Mouse (Mus musculus) layer of hippocampus, postnatal 36 days (tissue): ENCODE measurements around the gene Pdcd7. TPM values are rescaled to one million over a fixed set of nuclear protein-coding genes. Genes with fewer than 3 reads are reported as not detected.

Experiments used
- DNase-seq, 2 experiments: peaks; one replicate each; pipeline ENCODE4 v3.0.0; 2022
- total RNA-seq, 2 experiments: library from RNA; stranded (reverse); gene quantifications; 2 replicates each; pipeline ENCODE4 v1.2.3; 2021

Gene Pdcd7
- 10 to 100 TPM; 29.1 to 30.9 TPM for total RNA-seq

DNA sequence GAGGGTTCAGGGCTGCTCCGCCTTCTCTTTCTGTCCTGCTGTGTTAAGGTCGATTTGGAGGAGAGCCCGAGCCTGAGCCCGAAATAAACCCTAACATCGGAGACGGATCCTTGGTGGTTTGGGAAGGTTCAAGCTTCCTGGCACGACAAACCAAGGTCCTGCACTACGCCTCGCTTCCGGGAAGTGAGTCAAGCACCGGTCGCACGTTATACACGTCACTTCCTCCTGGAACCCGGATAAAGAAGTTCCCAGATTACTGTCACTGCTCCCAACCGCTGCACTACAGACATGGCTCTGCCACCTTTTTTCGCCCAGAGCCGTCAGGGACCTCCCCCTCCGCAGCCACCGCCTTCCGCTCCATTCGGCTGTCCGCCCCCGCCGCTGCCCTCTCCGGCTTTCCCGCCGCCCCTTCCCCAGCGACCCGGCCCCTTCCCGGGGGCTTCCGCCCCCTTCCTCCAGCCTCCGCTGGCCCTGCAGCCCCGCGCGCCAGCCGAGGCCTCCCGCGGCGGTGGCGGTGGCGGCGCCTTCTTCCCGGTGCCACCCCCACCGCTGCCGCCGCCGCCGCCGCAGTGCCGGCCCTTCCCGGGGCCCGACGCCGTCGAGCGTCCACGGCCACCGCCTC is at the start of gene Pdcd7:
Pdcd7 (plus strand) TSS at position 251 of the 622 bp plus-strand sequence.
- peak; percentile 93 to 96 for DNase-seq

GRCm38 (mm10) chr9:65297056-65297455 is 48.8 kb upstream of the Pdcd7 start:
- DNase-seq, result no peak

- DNase-seq, result no peak
Measured at GRCm38 (mm10) chr9:65298761-65299160, 47.1 kb upstream of the Pdcd7 start.

- DNase-seq, result no peak
Measured at GRCm38 (mm10) chr9:65299650-65300049, 46.3 kb upstream of the Pdcd7 start.

- no peak for DNase-seq
Measured at GRCm38 (mm10) chr9:65302327-65302983, 43.4 kb upstream of the Pdcd7 start.

GRCm38 (mm10) chr9:65303586-65303985 is 42.3 kb upstream of the Pdcd7 start:
- no peak for DNase-seq

GRCm38 (mm10) chr9:65304300-65304699 is 41.6 kb upstream of the Pdcd7 start:
- DNase-seq, result no peak

GRCm38 (mm10) chr9:65306672-65307071 is 39.2 kb upstream of the Pdcd7 start:
- no peak for DNase-seq

DNA sequence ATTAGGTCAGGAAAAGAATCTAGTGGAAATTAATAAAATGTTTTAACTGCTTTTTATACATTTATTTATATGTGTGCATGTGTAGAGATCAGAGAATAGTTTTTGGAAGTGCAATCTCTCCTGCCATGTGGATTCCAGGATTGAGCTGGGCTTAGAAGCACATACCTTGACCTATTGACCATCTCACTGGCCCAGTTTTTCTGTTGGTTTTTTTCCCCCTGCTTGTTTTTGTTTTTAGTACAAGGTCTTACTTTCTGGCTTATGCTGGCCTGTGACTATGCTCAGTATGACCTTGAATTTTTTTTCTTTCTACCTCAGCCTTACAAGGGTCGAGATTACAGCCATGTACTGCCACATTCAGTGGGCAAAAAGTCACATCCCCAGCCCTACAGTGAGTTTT is 37.9 kb upstream of the Pdcd7 start:
- DNase-seq, result no peak

GRCm38 (mm10) chr9:65312669-65313357 is 33.1 kb upstream of the Pdcd7 start:
- DNase-seq, result no peak

DNA sequence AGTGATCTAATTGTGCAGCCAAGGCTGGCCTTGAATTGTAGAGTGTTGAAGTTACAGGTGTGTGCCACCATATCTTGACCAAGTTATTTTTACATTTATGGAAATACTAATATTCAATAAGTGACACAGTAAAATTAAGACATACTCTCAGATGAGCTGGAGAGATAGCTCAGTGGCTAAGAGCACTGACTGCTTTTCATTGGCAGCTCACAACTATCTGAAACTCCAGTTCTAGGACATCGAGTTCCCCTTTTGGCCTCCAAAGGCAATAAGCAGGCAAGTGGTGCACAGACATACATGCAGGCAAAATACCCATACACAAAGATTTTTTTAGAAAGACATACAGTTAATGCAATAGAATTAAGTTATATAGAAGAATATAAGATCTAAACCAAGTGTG is 32.1 kb upstream of the Pdcd7 start:
- no peak for DNase-seq

DNA sequence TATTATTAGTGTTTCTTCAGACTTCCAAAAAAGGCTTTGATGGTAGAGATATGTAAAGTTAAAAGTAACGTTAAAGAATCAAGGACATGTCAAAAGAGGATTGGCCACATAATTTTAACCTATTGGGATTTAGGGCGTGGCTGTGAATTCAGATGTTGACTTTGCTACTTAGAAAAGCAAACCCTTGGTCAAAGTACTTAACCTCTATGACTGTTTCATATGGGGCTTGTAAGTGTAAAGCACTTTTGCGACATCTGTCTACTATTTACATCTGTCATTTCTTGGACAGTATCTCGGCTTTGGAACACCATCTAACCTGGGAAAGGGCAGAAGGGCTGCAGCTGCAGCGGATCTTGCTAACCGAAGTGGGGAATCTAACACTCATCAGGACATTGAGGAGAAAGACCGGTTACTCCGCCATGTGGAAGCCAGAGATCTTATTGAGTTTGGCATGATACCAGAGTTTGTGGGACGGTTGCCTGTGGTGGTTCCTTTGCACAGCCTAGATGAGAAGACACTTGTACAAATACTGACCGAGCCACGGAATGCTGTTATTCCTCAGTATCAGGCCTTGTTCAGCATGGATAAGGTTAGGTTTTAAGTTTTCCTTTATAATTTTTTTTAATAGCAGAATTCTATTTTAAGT is 23.5 kb upstream of the Pdcd7 start:
- DNase-seq, result no peak

GRCm38 (mm10) chr9:65325971-65326370 is 19.9 kb upstream of the Pdcd7 start:
- DNase-seq, result no peak

DNA sequence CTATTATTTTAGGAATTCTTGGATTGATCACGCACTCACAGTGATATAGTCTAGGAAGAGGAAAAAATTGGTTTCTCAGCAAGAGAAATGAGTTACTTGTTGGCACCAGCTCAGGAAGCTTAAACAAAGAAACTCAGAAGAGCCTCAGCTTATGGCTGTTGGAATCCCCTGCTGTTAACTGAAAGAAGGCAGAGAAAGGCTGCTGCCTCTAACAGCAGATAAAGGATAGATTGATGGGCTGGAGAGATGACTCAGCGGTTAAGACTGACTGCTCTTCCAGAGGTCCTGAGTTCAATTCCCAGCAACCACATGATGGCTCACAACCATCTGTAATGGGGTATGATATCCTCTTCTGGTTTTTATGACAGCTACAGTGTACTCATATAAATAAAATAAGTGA is 18.5 kb upstream of the Pdcd7 start:
- no peak for DNase-seq

- no peak for DNase-seq
Measured at GRCm38 (mm10) chr9:65333958-65334357, 11.9 kb upstream of the Pdcd7 start.

DNA sequence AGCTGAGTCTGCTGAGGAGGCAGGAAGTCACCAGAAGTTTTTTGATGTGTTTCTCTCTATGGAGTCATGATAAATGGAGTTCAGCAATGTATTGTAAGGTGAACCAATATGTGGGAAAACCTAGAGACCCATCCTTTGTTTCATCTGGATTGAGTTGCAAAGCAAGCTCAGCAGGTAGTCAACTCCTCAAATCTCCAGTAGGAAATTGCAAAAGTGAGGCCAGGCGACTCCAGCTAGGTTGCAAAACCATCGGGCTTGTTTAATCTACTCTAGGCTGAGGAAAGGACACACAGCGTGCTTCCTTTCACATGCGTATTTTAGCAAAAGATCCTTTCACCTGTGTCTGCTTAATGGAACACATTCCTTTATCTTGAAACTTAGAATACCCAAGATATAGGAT is 6.8 kb upstream of the Pdcd7 start:
- no peak for DNase-seq

- DNase-seq, result no peak
Measured at GRCm38 (mm10) chr9:65340414-65340813, 5.5 kb upstream of the Pdcd7 start.

GRCm38 (mm10) chr9:65345439-65345838 is 465 bp upstream of the Pdcd7 start:
- peak in 1 of 2 experiments; percentile 5 for DNase-seq

- DNase-seq, result peak; percentile 44 to 47
Measured at GRCm38 (mm10) chr9:65346476-65347111, 690 bp downstream of the Pdcd7 start.

DNA sequence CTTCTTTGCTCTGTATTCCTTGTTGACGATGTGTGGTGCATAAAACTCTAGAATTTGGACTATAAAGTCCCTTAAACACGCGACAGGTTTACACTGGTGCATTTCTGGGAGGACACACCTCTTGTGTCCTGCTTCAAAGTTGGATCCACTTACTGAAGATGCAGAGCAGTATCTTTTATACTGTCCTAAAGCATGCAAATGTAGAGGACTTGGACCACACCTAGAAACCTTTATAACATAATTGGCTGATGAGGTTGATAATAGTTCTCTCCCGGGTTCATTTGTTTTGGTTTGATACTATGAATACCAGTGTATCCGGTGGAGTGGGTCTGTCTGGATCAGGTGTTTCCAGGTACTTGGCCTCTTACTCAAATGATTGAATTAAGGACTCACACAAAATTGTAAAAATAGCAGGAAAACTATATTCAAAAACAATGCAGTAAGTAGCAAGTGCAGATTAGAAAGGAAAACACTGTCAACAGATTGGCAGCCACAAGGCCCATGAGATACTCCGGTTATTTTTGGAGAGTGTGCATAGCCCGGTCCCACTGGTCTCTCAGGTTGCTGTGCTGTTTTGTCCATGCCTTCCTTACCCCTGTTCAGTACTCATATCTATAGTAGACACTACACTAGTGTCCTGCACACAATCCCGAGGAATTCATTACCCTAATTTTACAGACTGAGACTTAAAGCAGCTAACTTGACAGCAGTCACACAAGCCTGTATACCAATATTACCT is 1.4 kb downstream of the Pdcd7 start:
- no peak for DNase-seq

DNA sequence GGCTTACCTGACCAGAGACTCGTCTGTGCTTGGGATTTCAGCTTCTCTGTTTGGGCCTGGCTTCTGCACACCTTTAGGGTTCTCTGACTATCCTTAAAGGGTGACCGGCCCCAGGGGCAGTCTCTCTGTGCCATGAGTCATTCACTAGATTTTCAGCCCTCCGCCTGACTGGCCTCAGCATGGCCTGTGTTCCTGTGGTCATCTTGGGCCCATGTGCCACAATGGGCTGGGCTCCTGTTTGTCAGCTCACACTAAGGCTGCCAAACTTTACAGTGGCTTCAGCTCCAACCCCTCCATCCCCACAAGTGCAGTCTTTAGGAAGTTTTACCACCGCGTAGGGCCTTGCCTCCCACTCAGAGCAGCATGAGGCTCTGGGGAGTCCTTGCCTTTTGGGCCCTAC is 7.3 kb downstream of the Pdcd7 start:
- DNase-seq, result no peak

- no peak for DNase-seq
Measured at GRCm38 (mm10) chr9:65356561-65356960, 10.7 kb downstream of the Pdcd7 start.
